Mouse (Mus musculus): ENCODE data around the gene Stk32b. TPM values are rescaled to one million over a fixed set of nuclear protein-coding genes. Genes with fewer than 3 reads are reported as not detected.

Gene Stk32b
- polyA plus RNA-seq, 1 experiment: 2.9 TPM

DNA sequence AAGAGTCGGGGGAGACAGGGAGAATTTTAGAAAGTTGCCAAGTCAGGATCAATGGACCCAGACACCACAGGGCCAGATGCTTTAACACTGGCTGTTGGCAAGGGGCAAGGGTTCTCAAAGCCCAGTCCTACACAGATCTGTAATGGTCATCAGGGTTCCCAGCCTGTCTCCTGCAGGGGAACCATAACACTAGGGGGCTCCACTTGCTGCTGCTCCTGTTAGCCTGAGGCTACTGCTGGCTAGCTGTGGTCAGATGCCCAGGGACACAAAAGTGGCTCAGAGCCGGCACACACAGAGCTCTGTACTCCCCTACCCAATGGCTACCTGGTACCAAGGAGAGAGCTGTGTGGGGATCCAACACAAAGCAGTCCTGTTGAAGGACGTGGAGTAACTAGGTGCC lies 281.6 kb downstream of the Stk32b start:
- H3K27ac ChIP-seq (ENCODE audit: control insufficient read depth, insufficient read depth, low read depth, low read length): no peak overlapping the region
- H3K4me3 ChIP-seq (ENCODE audit: control insufficient read depth, low read depth, low read length): no peak overlapping the region
- no peak for TF ChIP-seq CTCF (IDR thresholded peaks at IDR 0.05; ENCODE audit: control insufficient read depth, insufficient read depth, insufficient replicate concordance, low read depth, low read length)
- no peak for TF ChIP-seq POLR2A (IDR thresholded peaks at IDR 0.05; ENCODE audit: control insufficient read depth, low read depth, low read length)

DNA sequence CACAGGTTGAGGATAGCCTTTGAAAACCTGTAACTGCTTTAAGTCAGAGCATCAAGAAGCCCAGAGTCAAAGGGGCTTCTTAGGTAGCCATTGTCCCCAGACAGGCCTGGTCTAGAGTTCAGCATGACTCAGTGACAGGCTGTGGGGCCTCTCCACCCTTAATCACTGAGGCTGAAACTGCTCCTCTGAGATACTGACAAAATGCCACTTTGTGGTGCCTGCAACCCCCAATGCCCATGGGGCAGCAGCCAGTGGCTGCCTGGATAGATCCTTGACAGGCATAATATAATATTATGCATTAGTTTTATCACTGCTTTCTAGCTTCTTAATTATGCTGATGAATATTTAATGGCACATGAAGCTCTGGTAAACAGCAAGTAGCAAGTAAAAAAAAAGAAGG lies 289.8 kb downstream of the Stk32b start:
- H3K27ac ChIP-seq (ENCODE audit: control insufficient read depth, insufficient read depth, low read depth, low read length): no peak overlapping the region
- TF ChIP-seq POLR2A (IDR thresholded peaks at IDR 0.05; ENCODE audit: control insufficient read depth, low read depth, low read length): no peak
- TF ChIP-seq CTCF (IDR thresholded peaks at IDR 0.05; ENCODE audit: control insufficient read depth, insufficient read depth, insufficient replicate concordance, low read depth, low read length): no peak
- no peak overlapping the region for H3K4me3 ChIP-seq (ENCODE audit: control insufficient read depth, low read depth, low read length)
- no peaks in the 10 kb centered on the region for H3K4me1 ChIP-seq (ENCODE audit: control insufficient read depth, insufficient read depth, low read length)
- H3K36me3 ChIP-seq (ENCODE audit: control insufficient read depth, insufficient read depth, low read length): no peaks in the 10 kb centered on the region
- H3K27me3 ChIP-seq (ENCODE audit: control insufficient read depth, insufficient read depth, low read length): no peaks in the 10 kb centered on the region

More for the DNA sequence above, 281.6 kb downstream of the Stk32b start:
- Histone ChIP-seq H3K4me1 (ENCODE audit: control insufficient read depth, insufficient read depth, low read length) (no peaks in the 10 kb centered on the region), H3K27me3 (ENCODE audit: control insufficient read depth, insufficient read depth, low read length) (no peaks in the 10 kb centered on the region), H3K36me3 (ENCODE audit: control insufficient read depth, insufficient read depth, low read length) (no peaks in the 10 kb centered on the region)

- H3K36me3 ChIP-seq (ENCODE audit: control insufficient read depth, insufficient read depth, low read length): no peaks in the 10 kb centered on the region
- no peak overlapping the region for H3K4me3 ChIP-seq (ENCODE audit: control insufficient read depth, low read depth, low read length)
- no peaks in the 10 kb centered on the region for H3K27me3 ChIP-seq (ENCODE audit: control insufficient read depth, insufficient read depth, low read length)
- no peak overlapping the region for H3K27ac ChIP-seq (ENCODE audit: control insufficient read depth, insufficient read depth, low read depth, low read length)
- TF ChIP-seq CTCF (IDR thresholded peaks at IDR 0.05; ENCODE audit: control insufficient read depth, insufficient read depth, insufficient replicate concordance, low read depth, low read length): no peak
- no peak for TF ChIP-seq POLR2A (IDR thresholded peaks at IDR 0.05; ENCODE audit: control insufficient read depth, low read depth, low read length)
- no peaks in the 10 kb centered on the region for H3K4me1 ChIP-seq (ENCODE audit: control insufficient read depth, insufficient read depth, low read length)
These were observed 297.9 kb downstream of the Stk32b start for GRCm38 (mm10) chr5:37419028-37419427.

Other genes starting within 250 kb of the Stk32b start
- gene Cytl1, start 18.3 kb upstream of the Stk32b start, polyA plus RNA-seq (2012; rRNA removed): 19.5 and 21.6 TPM in 2 replicates
- gene Msx1, start 107.4 kb upstream of the Stk32b start, polyA plus RNA-seq (2012; rRNA removed): 0.18 TPM in 1 of 2 replicates, not detected in the other

Data from testis, adult 2 months (tissue).